Mouse (Mus musculus) c-Kit-negative CD71-positive TER-119-positive erythroid progenitor cells, embryonic 14.5 days (primary cell): ENCODE measurements around the gene Acss1.

Source experiments
- DNase-seq: peaks from one replicate; pipeline ENCODE4 v3.0.0-alpha.2; 2013; ENCODE audit warnings: low read depth, low spot score

Gene Acss1

DNA sequence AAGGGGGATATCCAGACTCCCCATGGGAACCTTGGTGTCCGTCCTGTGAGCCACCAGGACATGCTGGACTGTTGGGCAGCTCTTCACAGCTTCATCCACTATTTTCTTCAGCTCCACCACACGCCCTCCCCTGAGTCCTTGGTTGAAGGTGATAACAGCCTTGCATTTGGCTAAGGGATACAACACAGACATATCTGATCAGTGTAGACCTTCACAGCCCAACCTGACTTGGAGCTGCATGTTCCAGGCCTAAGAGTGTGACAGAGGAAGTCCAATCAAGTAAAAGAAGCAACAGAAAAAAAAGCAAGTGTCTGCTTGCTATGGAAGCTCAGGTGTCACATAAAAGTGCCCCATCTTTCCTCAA lies 29.9 kb downstream of the Acss1 start:
- no peak for DNase-seq

GRCm38 (mm10) chr2:150637702-150638369 lies 30.5 kb downstream of the Acss1 start:
- no peak for DNase-seq

GRCm38 (mm10) chr2:150635877-150636446 lies 32.3 kb downstream of the Acss1 start:
- no peak for DNase-seq

GRCm38 (mm10) chr2:150629255-150629654 lies 39.0 kb downstream of the Acss1 start:
- DNase-seq: no peak

GRCm38 (mm10) chr2:150627140-150627539 lies 41.2 kb downstream of the Acss1 start:
- no peak for DNase-seq

- DNase-seq: no peak
These were observed 43.4 kb downstream of the Acss1 start for GRCm38 (mm10) chr2:150624926-150625325.

GRCm38 (mm10) chr2:150623957-150624356 lies 44.3 kb downstream of the Acss1 start:
- no peak for DNase-seq

GRCm38 (mm10) chr2:150621698-150622097 lies 46.6 kb downstream of the Acss1 start:
- no peak for DNase-seq

GRCm38 (mm10) chr2:150610097-150610496 lies 58.2 kb downstream of the Acss1 start:
- DNase-seq: no peak

DNA sequence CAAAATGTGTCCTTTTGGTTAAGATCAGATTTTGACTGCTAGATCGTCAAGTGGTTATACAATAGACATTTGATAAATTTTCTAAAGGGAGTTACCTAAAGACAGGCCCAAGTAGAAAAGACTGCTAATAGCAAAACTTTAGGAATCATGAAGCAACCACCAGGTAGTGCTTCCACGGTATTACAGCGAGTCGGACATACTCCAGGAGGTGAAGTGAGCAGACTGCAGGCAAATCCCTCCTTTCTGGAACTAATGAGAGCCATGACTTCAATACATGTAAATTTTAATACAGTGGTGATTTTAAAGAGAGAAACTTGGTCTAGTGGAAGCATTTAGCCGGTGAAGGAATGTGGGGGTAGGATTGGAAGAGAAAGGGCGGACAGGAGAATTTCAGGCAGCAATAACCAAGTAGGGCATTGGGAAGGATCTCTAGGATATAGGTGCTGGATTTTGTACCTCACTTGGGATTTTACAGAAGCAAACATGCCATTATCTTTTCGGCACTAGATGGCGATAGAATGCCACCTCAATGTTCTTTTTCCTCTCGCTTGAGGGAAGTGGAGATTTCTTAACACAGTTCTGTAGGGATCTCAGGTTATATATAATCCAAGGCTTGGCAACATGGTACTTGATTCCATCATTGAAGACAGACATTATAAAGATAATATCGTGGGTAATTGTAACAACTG lies 59.3 kb downstream of the Acss1 start:
- DNase-seq: peak; percentile 67

DNA sequence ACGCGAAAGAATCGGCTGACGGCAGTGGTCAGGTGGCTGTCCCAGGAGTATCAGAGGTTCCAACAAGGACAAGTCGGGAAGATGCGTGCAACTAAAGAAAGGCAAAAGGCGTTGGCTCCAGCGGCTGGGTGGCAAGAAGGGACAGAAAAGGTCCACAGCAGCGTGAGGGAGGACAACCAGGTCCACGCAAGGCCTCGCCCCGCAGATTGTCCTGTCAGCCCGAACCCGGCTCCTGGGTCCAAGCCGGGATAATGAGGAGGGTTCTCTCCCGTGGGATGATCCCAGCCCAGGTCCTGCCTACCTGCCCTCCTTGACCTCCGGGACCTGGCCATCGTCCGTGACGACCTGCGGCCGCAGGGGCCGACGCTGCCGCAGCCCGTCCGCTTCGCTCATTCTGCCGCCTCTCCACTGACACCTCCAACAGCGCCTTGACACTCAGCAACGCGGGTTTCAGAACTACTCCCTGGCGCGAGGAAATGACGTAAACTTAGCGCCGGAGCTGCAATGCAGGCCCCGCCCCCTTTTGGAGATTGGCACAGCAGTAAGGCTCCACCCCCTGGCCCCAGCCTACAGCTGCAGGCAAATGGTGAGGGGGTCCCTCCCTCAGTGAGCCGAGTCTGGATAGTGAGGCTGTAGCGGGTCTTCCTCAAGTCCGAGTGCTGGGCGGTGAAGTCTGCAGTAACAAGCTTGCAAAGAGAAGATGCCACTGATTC lies 60.1 kb downstream of the Acss1 start, which contains the start of gene Apmap:
Apmap (minus strand) TSS at position 481 of the 713 bp plus-strand sequence.
- peak; percentile 93 for DNase-seq

- DNase-seq: peak; percentile 6
These were observed 61.2 kb downstream of the Acss1 start for GRCm38 (mm10) chr2:150607086-150607485.

DNA sequence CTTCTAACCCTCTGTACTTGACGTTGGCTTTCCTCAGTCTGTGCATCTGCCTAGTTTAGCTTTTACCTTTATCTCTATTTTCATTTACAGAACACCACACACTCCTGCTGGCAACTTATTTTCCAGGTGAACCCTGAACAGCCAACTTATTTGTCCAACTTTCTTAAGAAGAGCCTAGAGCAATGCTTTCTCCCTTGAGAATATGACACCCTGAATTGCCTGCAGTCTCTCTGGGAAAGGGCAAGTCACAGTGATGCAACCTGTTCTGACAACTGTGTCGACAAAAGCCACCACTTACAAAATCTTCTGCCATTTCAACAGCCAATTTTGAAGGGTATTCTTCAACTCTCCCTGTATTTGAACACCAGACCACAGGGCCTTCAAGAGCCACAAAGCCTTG lies 63.5 kb downstream of the Acss1 start:
- no peak for DNase-seq

DNA sequence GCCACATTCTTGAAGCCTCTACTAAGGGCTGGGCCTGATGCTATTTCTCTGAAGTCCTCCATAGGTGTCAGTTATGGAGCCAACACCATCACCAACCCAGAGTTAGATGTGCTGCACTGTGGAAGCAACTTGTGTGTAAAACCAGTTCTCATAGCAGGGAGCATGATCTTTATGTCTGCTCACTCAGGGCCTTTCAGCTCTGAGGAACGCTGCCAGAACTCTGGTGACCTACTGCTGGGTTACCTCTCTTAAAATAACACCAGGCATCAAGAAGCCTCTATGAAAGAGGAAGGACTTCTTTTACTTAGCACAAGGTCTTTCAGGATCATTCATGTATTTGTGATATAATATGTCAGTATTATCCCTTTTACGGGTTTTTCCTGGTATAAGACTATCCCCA lies 66.1 kb downstream of the Acss1 start:
- DNase-seq: no peak

- DNase-seq: no peak
These were observed 68.0 kb downstream of the Acss1 start for GRCm38 (mm10) chr2:150600263-150600662.

DNA sequence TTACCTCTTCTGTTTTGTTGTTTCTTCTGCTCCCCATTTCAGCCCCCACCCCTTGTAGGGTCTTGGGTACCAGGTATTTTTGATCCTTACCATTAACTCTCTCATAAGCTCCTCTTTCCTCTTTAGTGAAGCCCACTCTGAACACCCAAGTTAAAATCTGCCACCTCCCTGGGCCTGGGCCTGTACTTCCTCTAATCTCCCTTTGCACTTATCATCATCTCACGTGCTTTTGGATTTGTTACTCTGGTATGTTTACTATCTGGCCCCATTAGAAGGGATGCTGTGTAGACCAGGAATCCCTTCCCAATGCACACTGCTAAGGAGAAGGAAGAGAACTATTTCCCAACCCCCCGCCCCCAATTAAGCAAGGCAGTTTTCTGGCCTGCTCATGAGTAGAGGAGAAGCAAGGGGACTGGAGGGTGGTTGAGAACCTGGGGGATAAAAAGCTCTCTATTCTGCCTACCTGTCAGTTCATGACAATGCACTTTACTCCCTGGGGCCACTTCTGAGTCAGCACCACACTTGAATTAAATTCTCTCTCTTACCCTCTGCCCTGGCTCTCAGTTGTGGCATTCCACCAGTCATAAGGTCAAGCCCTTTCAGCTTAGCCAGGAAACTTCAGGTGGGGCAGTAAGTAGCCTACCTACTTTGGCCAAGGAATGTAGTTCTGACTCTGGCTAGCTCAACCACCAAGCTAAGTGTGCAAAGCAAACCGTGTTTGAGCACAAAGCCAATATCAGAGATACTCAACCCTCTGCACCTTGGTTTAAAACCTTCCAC lies 72.7 kb downstream of the Acss1 start:
- DNase-seq: no peak

- DNase-seq: no peak
These were observed 79.2 kb downstream of the Acss1 start for GRCm38 (mm10) chr2:150589076-150589475.

DNA sequence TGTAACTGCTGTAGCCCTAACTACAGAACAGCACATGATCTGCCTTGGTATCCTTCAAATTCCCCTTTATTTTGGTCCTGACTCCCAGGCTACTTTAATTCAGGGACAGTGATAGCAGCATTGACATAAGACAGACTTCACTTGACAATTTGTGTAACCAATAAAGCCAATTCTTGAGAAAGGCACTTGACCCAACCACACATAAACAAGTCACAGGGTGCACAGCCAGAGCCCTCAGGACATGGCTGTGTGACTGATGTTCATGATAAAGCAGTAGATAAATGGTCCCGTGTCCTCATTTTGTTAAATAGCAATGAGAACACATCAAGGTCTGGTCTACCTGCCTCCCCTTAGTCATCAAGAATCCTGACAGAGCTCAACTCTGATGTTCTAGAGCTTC lies 88.7 kb downstream of the Acss1 start:
- no peak for DNase-seq

DNA sequence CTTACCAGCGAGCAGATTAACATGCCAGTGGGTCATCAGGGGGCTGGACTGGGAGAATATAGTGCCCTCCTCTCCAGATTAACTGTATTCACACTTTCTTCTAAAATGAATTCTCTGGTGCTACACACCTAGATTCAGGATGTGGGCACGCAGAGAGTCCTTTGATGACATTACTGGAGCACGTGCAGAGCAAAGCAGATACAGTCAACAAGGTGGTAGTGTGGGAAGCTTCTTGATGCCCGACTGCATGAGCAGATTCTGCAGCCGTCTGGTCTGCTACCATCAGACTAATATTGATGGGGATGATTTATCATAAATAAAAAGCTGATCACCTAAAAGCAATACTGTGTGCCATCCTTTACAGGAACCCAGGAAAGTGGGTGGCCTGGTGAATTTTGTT lies 89.7 kb downstream of the Acss1 start:
- DNase-seq: no peak

DNA sequence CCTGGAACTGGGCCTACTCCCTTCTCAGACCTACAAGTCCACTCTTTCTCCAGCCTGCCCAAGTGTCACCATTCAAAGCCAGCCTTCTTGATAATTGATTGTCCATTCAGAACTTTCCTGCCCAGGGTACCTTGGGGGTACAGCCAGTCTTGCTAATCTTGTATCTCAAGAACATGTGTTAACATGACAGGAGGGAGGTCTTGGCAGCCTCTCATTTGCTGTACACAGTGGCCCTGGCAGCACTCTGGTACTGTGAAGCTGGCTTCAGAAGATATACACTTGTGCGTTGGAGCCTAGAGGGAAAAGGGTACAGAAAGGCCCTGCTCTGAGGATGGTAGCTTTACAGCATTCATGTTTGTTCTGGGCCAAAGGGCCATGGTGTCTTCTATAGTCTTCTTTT lies 92.0 kb downstream of the Acss1 start:
- no peak for DNase-seq

DNA sequence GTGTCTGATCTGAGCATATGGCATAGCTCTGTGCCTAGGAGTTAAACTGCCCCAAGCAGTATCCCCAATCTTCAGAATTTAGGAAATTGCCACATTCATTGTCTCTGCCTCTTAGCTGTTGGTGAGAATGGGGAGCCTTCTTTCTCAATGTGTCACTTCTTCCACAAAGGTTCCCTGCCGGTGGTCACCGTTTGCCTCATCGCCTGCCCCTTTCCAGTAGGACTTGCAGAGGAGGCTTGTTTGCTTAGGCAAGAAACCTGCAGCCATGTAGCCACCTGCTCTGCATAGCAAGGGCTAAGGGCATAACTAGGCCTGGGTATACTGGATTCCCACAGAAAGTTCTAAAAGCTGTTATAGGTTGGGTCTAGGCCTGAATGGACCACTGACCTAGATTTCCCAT lies 95.8 kb downstream of the Acss1 start:
- DNase-seq: no peak

DNA sequence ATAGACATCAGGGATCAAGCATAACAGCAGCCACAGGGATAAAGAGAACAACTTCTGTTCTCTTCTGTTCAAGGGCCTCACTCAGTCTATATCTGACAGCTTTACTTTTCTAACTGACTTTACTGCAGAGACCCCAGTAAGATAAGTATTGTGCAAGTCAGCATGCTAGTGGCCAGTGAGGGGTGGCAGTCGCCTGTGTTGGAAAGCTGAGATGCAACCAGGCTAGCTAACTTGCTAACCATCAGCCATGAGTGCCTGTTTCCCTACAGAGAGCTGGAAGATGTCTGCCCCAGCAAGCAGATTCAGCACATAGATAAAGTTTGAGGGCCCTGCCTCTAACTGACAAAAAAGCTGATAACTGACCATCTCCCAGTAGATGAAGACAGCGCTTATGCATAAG lies 97.5 kb downstream of the Acss1 start:
- no peak for DNase-seq
